Mouse (Mus musculus) lung, embryonic 16.5 days (tissue): Measurements from ENCODE around the gene Shmt2. TPM values are rescaled to one million over a fixed set of nuclear protein-coding genes. Genes with fewer than 3 reads are reported as not detected.

Experiments used
- ATAC-seq: fragments of 200-750 bp; cut with Nextera tagmentation; 2 replicates; pipeline ENCODE4 v1.8.0; 2017; ENCODE audit warnings: low read depth, mild to moderate bottlenecking, moderate library complexity
- H3K27ac ChIP-seq: fragments of 300-500 bp; sonication (generic); 2 replicates; pipeline ENCODE4 v1.5.1; 2014; ENCODE audit warnings: mild to moderate bottlenecking, control low read depth, low read length
- H3K27me3 ChIP-seq: fragments of 300-500 bp; sonication (generic); 2 replicates; pipeline ENCODE4 v1.6.1; 2014; ENCODE audit warnings: low read depth, low read length, mixed read lengths; ENCODE audit not compliant: control insufficient read depth, insufficient read depth
- H3K36me3 ChIP-seq: fragments of 300-500 bp; sonication (generic); 2 replicates; pipeline ENCODE4 v1.6.1; 2014; ENCODE audit warnings: low read length; ENCODE audit not compliant: control insufficient read depth, insufficient read depth
- H3K4me1 ChIP-seq: fragments of 300-500 bp; sonication (generic); replicated peaks from 2 replicates; pipeline ENCODE4 v1.6.1; 2014; ENCODE audit warnings: low read length, mixed read lengths; ENCODE audit not compliant: control insufficient read depth, insufficient read depth
- H3K4me2 ChIP-seq: fragments of 300-500 bp; sonication (generic); 2 replicates; pipeline ENCODE4 v1.6.1; 2014; ENCODE audit warnings: low read depth, low read length, control low read depth
- H3K4me3 ChIP-seq: fragments of 300-500 bp; sonication (generic); 2 replicates; pipeline ENCODE4 v1.5.1; 2014; ENCODE audit warnings: mild to moderate bottlenecking, low read length, control low read depth
- H3K9ac ChIP-seq: fragments of 300-500 bp; sonication (generic); 2 replicates; pipeline ENCODE4 v1.6.1; 2014; ENCODE audit warnings: low read length, control low read depth
- H3K9me3 ChIP-seq: fragments of 300-500 bp; sonication (generic); 2 replicates; pipeline ENCODE4 v1.6.1; 2016; ENCODE audit warnings: low read length; ENCODE audit not compliant: control insufficient read depth
- WGBS: fragments of 180-500 bp; shearing (Covaris S2); extraction: QIAGEN DNeasy Blood & Tissue Kit; methylation state at CpG from one replicate; pipeline ENCODE4 v1.1.7; 2014; 5-methylcytosine and 5-hydroxymethylcytosine counted together
- polyA plus RNA-seq: library from polyadenylated mRNA; unstranded; fragments of >200 nt; fragmentation: Nextera tagmentation; extraction: Ambion mirVana; gene quantifications from 2 replicates; pipeline ENCODE4 v1.2.1, GENCODE M21; 2015

Shmt2 gene
- polyA plus RNA-seq, 1 experiment from 2014 or later, result 119 TPM

GRCm38 (mm10) chr10:127510895-127511617 lies 11.2 kb downstream of the Shmt2 start:
- peak overlapping the region; percentile 88 for H3K4me2 ChIP-seq
- no peak overlapping the region for H3K9ac ChIP-seq
- WGBS, result 17% methylated on average over 11 of the region's 11 CpGs
- no peaks in the 10 kb centered on the region for H3K9me3 ChIP-seq
- H3K36me3 ChIP-seq, result no peaks in the 10 kb centered on the region
- no peak overlapping the region for H3K27ac ChIP-seq
- H3K27me3 ChIP-seq, result peaks cover 52% of the 10 kb centered on the region
- no peak for ATAC-seq
- H3K4me3 ChIP-seq, result peak overlapping the region; percentile 53; the same call in 1 of the 2 replicates
- H3K4me1 ChIP-seq, result peaks cover 56% of the 10 kb centered on the region

DNA sequence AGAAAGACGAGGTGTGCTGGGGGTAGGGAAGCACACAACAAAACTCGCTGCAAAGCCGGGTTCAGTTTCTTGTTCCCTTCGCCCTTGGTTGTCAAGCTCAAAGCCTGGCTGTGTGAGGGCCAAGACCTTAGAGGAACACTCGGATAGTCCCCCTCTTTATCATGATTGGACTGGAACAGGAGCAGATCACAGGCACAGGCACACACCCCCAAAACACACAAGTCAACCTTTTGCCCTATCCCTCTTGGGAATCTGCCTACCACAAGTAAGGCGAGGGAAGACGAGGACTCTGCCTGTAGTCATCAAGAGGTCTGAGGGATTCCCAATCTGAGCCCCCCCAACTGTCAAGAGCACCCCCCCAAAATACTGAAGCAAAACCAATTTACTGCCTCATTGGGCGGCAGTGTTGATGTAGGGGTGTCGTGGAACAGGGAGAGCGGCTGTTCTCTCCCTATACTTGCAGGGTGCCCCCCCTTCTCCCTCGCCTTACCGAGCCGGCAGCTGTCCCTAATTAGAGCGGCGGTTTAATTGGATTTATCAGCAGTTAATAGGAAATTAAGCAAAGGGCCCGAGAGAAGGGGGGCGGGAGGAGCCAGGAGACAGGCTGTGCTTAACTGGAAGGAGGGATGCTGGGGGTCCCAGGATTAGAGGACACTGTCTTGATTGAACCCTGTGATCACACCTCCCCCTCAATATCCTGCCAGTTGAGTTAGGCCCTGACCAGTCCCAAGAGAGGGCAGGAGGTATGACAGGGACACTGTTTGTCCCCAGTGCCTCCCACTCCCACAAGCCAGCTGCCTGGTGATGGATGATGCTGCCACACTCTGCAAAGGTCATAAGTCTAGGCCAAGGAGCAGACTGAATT lies 12.2 kb downstream of the Shmt2 start:
- H3K4me1 ChIP-seq, result peaks cover 48% of the 10 kb centered on the region
- ATAC-seq, result no peak
- peak overlapping the region; percentile 42 for H3K4me3 ChIP-seq
- no peaks in the 10 kb centered on the region for H3K36me3 ChIP-seq
- no peak overlapping the region for H3K27ac ChIP-seq
- H3K9ac ChIP-seq, result no peak overlapping the region
- H3K4me2 ChIP-seq, result peak overlapping the region; percentile 60
- H3K9me3 ChIP-seq, result no peaks in the 10 kb centered on the region
- H3K27me3 ChIP-seq, result peaks cover 47% of the 10 kb centered on the region
- WGBS, result 14% methylated on average over 17 of the region's 17 CpGs

GRCm38 (mm10) chr10:127509051-127509836 lies 13.0 kb downstream of the Shmt2 start:
- peak overlapping the region; percentile 32; the same call in 1 of the 2 replicates for H3K9ac ChIP-seq

DNA sequence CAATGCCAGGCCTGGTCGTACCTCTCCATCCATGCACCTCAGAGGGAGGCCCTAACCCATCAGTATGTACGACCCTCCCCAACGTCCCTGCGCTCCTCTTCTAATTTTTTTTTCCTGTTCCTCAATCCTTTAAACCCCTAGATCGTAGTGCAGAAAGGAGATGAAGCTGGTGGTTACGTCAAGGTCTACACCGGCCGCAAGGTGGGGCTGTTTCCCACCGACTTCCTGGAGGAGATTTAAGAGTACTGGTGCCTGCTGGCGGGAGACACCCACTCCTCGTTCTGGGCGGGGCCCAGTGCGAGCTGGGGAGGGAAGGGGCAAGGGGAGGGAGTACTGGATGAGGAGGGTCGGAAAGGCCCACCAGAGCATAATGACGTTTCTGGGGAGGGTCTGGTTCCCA lies 14.0 kb downstream of the Shmt2 start:
- H3K27me3 ChIP-seq, result peaks cover 41% of the 10 kb centered on the region
- peak; percentile 7; the same call in 1 of the 2 replicates for ATAC-seq
- H3K9me3 ChIP-seq, result no peaks in the 10 kb centered on the region
- no peaks in the 10 kb centered on the region for H3K36me3 ChIP-seq
- peaks cover 32% of the 10 kb centered on the region for H3K4me1 ChIP-seq
- WGBS, result 3% methylated on average over 15 of the region's 15 CpGs
- peak overlapping the region; percentile 1; the same call in 1 of the 2 replicates for H3K4me3 ChIP-seq
- H3K4me2 ChIP-seq, result peak overlapping the region; percentile 60
- H3K9ac ChIP-seq, result peak overlapping the region; percentile 32; the same call in 1 of the 2 replicates
- H3K27ac ChIP-seq, result no peak overlapping the region

More at GRCm38 (mm10) chr10:127509051-127509836, 13.0 kb downstream of the Shmt2 start:
- Histone ChIP-seq H3K9me3 (no peaks in the 10 kb centered on the region), H3K4me2 (peak overlapping the region; percentile 60), H3K4me1 (peaks cover 42% of the 10 kb centered on the region), H3K27me3 (peaks cover 45% of the 10 kb centered on the region), H3K36me3 (no peaks in the 10 kb centered on the region), H3K4me3 (peak overlapping the region; percentile 42), H3K27ac (no peak overlapping the region)
- peak; percentile 59 for ATAC-seq
- WGBS, result under 1% methylated on average over 34 of the region's 35 CpGs

GRCm38 (mm10) chr10:127500894-127501893 lies 21.1 kb downstream of the Shmt2 start, which contains the start of gene Stac3:
Gene Stac3, plus strand, starts transcription at chr10:127501686.
- Histone ChIP-seq H3K27me3 (no peaks in the 10 kb centered on the region), H3K4me2 (no peak within 1 kb of the TSS), H3K4me3 (no peak within 1 kb of the TSS), H3K9me3 (no peaks in the 10 kb centered on the region), H3K27ac (no peak within 1 kb of the TSS), H3K4me1 (no peaks in the 10 kb centered on the region), H3K36me3 (peaks cover 25% of the 10 kb centered on the region), H3K9ac (no peak within 1 kb of the TSS)
- WGBS, result 53% methylated on average over 13 of the region's 13 CpGs
- ATAC-seq, result no peak; the same call in 1 of the 2 replicates

- peaks cover 34% of the 10 kb centered on the region for H3K36me3 ChIP-seq
- H3K27me3 ChIP-seq, result no peaks in the 10 kb centered on the region
- no peak overlapping the region for H3K4me2 ChIP-seq
- H3K4me3 ChIP-seq, result no peak overlapping the region
- no peak overlapping the region for H3K9ac ChIP-seq
- WGBS, result 77% methylated on average over 4 of the region's 4 CpGs
- H3K27ac ChIP-seq, result no peak overlapping the region
- no peaks in the 10 kb centered on the region for H3K4me1 ChIP-seq
- H3K9me3 ChIP-seq, result no peaks in the 10 kb centered on the region
- ATAC-seq, result no peak
Observed at GRCm38 (mm10) chr10:127500042-127500441, 22.2 kb downstream of the Shmt2 start.

DNA sequence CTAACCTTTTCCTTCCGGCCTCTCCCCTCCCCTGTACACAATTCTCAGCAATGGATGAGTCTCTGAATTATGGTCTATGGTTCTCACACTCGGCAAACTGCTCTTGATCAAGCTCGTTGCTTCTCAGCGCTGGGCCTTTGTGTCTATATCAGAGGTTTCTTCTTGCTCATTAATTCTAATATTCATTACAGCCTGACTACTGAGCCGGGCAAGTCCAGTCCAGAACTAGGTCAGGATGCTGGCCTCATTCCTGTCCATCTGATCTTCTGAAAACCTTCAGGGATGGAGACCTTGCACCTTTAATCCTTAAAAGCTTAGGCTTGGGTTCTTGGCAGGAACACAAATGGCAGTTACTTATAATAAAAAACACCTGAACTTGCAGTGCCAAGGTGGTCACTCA lies 22.7 kb downstream of the Shmt2 start:
- no peaks in the 10 kb centered on the region for H3K4me1 ChIP-seq
- H3K9me3 ChIP-seq, result no peaks in the 10 kb centered on the region
- WGBS, result 81% methylated on average over 5 of the region's 5 CpGs
- no peak for ATAC-seq
- no peaks in the 10 kb centered on the region for H3K27me3 ChIP-seq
- H3K36me3 ChIP-seq, result peaks cover 39% of the 10 kb centered on the region
- H3K27ac ChIP-seq, result no peak overlapping the region
- H3K4me3 ChIP-seq, result no peak overlapping the region
- H3K9ac ChIP-seq, result no peak overlapping the region
- H3K4me2 ChIP-seq, result no peak overlapping the region

GRCm38 (mm10) chr10:127496156-127496555 lies 26.1 kb downstream of the Shmt2 start:
- Histone ChIP-seq H3K4me1 (no peaks in the 10 kb centered on the region), H3K36me3 (peaks cover 52% of the 10 kb centered on the region), H3K27me3 (no peaks in the 10 kb centered on the region), H3K4me3 (no peak overlapping the region), H3K27ac (no peak overlapping the region), H3K4me2 (no peak overlapping the region), H3K9ac (no peak overlapping the region), H3K9me3 (no peaks in the 10 kb centered on the region)
- 87% methylated on average over 3 of the region's 3 CpGs for WGBS
- no peak for ATAC-seq
